Mouse (Mus musculus) adrenal gland, adult 8-10 months (tissue): ENCODE data around the gene Gpr183. TPM values are rescaled to one million over a fixed set of nuclear protein-coding genes. Genes with fewer than 3 reads are reported as not detected.

Experiments
- DNase-seq: peaks from one replicate; pipeline ENCODE4 v3.0.0; 2022
- total RNA-seq, 4 experiments: library from RNA; stranded (reverse); gene quantifications; 2 replicates each; pipeline ENCODE4 v1.2.4; 2022

Gene Gpr183
- total RNA-seq, 4 experiments from 2014 or later, result 0.80 to 2.2 (median 1.4) TPM

DNA sequence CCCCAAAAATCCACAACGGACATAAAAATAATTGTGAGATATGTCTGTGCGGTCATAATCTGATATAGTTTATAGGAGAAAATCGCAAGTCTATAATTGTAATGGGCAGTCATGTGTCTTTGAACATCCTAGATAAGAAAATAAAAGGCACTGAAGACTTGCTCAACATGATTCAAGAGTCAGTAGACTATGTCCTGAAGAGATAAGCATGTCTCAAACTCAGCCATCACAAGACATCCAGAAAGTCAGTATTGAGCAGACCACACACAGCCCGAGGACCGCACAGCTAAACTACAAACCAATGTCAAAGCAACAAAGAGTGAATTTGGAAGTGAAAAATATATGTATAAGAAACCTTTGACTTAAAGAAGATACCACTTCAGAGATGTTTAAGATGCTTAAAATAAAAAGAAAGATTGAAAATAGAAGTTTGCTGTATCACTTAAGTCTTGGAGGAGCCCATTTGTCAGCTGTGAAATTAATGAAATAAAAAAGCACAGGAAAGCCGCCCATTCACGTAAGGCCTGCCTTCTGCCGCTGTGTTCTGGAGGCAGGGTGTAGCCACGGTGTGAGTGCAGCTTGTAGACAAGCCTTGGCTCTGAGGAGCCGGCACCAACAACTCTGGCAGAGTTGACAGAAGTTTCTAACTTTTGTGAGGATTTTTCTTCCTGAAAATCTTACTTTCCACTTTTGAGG is 7.7 kb downstream of the Gpr183 start:
- DNase-seq, result no peak

DNA sequence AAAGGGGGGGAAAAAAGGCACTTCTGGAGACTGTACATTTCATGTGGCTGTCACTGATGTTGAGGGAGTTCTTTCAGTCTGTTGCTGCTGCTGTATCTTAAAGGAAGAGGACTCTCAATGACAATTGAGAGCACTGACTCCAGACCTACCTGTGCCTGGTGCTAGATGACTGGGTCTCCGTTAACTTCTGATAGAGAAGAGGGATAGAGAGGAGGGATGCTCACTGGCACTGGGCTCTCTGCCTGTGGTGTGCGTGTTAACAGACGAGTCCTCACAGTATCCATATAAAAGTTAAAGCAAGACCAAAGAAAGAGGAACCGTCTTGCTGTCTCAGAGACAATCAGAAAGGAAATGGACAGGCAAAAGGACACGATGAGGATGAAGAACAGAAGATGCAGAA is 8.7 kb downstream of the Gpr183 start:
- DNase-seq, result no peak

DNA sequence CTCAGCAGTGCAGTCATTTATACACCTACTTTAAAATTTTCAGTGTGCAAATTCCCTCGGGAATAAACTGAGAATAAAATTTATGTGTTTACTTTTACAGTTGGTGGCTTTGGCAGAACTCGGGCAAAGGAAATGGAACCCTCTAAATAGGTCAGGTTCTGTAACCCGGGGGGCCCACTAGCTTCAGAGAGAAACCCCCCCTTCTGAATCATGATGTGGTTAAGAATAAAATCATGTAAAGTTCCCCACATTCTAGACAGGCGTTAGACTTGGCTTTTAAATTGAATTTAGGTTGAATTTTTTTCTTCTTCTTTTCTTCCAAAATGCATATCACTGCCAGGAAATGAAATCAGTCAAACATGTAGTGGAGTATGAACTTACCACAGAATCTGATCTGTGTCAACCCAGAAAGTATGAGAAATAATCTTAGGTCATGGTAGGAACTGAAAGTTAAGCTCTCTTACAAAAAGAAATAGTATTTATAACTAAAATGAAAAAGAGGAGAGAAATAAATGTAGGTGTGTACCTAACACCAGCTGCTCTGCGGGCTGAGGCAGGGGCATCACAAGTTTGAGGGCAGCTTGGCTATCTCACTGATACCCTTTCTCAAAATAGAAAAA is 9.7 kb downstream of the Gpr183 start:
- no peak for DNase-seq

DNA sequence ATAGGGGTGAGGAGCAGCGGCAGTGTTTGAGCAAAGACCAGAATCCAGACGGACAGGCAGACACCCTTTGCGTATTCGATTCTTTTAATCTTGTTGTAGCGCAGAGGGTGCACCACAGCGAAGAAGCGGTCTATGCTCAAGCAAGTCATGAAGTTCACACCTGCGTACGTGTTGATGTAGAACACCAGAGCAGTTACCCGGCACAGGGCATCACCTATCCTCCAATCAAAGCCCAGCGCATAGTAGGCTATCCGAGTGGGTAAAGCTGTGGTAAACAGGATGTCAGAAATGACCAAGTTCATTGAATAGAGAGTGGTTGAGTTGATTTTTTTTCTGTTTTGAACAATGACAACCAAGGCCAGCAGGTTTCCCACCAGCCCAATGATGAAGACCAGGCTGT is 10.4 kb downstream of the Gpr183 start:
- no peak for DNase-seq

DNA sequence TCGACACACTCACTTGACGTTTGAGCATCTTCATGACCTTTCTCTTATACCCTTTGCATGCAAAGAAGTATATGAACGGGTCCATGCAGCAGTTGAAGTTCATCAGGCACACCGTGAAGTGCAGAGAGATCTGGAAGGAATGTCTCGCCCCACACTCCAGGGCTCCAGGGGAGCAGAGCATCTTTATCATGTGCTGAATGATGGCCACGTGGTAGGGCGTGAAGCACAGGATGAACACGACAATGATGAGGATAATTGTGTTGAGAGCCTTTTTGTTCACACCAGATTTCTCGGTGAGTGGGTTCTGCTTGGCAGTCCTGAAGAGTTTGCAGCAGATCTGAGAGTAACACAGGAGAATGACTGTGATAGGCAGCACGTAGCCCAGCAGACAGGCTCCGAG is 10.9 kb downstream of the Gpr183 start:
- DNase-seq, result no peak

DNA sequence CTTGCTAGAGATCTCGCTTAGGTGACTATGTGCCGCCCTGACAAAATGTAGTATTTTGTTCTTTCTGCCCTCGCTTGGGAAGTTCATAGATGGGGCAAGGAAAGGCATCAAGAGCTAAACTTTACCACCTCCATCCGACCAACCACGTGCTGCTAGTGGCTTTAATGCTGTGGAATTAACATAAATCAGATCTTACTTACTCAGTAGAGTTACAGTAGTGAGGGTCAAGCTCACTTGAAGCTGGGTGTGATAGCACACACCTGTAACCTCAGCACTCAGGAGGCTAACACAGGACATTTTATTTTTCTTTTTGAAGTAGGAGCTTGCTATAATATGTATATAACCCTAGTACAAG is 13.0 kb downstream of the Gpr183 start:
- DNase-seq, result no peak

DNA sequence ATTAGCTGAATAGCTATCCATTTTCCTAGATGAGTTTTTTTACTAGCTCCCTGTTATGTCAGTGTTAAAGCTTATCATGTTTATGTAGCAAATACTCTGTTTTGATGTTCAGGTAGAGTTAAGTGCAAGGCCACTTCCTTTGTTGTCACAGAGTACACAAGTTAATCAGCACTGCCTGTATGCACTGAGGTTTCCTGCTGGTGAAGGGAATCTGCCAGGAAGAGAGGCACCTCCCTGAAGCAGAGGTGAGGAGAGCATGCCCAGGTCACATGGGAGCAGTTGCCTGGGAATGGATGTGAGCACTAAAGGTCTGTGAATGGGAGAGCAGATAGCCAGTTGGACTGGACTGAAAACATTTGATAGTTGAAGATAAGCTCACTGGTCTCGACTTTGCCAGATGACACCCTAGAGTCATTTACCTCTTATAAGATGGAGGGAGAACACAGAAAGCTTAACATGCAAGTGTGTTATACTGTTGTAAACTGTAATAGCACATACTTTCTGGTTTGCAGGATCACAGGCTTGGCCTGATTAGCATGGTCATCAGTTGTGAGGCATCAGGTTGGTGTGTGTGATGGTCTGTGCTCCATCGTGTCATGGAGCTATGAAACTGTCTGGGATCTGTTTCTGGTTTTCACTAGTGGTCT is 13.5 kb downstream of the Gpr183 start:
- no peak for DNase-seq

DNA sequence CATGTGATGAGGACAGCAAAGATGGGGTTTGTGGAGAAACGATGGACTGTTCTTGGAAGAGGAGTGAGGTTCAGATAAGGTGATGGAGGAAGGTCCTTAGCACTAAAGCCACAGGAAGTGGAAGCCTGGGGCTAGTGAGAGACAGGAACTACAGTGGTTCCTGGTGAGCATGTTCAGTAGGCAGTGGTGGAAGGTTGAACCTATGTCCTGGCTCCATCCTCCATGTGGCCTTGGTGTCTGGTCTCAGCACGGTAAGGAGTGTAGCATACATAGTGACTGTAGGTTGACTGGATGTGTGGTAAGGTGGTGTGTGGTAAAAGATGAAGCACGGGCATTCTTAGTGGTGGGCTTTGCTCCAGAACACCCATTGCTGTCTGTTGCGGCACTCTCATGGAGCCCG is 15.1 kb downstream of the Gpr183 start:
- no peak for DNase-seq

DNA sequence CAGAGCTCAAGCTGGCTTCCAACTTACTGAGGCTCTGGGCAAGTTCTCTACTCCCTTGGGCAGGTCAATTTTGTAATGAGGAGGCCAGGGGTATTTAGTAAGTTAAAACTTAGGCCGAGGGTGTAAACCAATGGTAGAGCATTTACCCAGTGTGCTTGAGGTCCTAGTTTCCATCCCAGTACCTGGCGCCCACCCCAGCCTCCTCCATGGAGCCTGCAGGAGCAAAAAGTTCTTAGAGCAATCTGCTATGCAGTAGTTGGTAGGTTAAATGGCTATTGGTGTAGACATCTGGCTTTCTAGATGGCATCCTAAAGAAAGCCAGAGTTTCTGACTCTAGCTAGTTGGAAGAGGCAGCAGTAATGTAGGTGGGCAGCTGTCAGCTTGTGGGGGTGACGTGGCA is 15.6 kb downstream of the Gpr183 start:
- DNase-seq, result no peak

DNA sequence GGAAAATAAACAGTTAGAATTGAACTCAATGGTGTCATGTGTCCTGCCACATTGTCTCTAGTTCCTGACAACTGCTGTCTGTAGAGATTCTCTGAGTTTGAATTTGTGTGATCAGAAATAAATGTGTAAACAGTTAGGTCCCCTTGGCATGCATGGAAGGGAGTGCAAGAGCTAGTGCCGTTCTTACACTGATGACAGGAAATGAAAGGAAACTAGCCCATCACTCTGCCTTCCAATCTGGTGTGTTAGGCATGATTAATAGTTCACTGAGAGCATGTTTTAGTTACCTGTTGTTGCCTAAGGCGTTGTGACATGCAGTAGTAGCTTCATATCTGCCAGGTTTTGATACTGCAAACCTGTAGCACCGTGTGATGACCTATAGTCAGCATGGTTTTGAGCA is 17.0 kb downstream of the Gpr183 start:
- no peak for DNase-seq

DNA sequence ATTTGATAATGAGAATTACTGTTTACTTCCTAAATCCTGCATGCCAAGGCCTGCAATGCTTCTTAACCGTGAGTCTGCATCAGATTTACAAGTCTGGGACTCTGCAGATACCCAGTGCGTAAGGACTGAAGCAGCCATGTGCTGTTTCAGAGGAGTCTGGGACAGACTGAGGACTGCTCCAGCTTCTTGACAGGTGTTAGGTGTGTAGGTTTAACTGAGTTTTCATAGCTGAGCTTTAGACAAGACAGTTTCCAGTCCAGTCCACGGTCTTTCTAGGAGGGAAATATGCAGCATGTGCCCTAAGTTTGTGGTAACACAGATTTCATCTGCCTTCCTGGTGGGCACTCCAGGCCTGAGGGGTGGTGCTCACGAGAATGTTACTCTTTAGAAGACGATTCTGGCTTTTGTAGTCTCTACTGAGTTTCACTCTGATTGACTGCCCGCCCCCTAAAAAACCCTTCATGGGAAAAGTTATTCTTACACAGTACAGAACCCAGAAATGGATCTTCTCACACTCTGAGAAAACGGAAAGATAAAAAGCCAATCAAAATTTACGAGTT is 17.7 kb downstream of the Gpr183 start:
- no peak for DNase-seq

DNA sequence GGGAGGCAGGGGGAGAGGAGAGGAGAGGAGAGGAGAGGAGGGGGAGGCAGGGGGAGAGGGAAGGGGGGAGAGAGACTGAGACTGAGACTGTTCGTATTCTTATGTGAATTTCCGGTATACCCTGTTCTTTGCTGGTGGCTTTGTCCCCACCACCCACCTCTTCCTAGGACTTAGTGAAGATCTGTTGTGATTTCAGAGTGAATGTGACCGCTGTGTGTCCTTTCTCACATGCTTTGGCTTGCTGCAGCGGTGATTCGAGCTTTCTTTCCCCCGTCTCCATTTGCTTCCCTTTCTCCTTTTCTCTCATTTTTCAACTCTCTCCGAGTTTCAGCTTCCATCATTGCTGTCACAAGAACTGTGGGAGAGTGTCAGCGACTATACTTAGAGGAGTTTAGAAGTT is 18.3 kb downstream of the Gpr183 start:
- no peak for DNase-seq

DNA sequence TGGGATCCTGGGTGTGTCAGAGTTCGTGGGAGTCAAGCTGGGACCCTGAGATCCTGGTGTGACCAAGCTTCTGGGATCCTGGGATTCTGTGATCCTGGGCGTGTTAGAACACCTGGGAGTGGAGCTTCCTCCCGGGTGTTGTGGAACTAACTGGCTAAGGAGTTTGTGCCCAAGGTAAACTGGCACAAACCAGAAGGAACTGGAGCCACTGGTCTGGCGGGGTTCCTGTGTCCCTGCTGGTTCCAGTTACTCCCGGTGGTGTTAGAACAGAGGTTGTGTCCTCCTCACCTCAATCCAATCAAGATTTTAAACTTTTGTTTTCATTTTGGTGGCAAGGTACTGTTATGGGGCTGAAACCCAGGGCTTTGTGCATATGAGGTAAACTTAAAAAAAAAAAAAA is 18.9 kb downstream of the Gpr183 start:
- no peak for DNase-seq

DNA sequence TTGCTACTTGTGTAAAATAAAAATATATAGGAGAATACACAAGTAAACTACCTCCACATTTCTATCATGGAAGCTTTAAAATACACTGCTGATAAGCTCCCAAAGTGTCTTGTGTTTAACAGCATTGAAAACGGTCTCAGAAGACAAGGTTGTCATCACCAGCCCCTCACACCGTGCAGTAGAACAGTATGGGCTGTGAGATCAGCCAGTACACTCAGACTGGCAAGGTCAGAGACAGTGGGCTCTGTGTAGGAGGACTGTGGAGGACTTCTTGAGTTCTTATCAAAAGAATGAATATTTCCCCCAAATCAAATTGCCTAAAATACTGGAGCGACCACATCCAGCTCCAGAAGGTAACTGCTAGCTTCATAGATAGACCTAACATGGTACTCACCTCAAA is 25.4 kb downstream of the Gpr183 start:
- no peak for DNase-seq

DNA sequence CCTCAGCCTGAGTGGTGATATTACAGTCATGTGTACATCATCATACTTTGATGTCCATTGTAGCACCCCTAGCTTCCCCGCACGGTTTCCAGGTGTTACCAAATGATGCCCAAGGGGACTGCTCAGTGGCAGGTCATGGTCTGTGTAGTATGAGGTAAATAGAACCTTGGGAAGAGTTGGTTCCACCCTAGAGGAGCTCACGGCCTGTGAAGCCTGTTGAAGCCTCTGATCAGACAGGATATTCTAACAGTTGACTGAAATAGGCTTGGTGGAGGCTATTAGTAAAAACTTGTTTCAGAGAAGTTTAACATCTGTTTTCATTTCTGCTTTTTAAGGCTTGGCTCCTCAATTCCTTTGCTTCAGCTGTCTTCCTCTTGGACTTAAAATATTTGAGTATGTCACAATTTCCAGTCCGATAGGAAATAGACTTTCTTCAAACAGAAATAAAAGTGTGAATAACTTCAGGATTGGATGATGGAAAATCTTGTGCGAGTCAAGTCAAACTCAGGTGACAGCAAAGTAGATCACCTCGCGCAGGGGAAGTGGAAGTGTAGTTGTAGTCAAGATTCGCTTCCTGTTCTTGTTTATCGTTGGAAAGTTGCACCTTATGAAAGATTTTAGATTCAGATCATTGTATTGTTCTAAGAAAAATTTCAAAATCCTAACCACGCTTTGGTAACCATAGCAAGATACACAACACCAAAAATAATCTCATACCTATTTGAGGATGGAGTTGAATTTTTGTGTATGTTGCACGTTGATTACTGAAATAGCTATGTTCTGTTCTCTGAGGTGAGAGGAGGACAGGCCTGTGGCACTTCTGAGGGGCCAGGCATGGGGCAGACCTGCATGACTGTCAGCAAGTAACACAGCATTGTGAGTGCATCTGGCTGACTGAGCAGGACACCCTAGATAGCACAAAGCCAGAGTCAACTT is 26.5 kb downstream of the Gpr183 start:
- no peak for DNase-seq

DNA sequence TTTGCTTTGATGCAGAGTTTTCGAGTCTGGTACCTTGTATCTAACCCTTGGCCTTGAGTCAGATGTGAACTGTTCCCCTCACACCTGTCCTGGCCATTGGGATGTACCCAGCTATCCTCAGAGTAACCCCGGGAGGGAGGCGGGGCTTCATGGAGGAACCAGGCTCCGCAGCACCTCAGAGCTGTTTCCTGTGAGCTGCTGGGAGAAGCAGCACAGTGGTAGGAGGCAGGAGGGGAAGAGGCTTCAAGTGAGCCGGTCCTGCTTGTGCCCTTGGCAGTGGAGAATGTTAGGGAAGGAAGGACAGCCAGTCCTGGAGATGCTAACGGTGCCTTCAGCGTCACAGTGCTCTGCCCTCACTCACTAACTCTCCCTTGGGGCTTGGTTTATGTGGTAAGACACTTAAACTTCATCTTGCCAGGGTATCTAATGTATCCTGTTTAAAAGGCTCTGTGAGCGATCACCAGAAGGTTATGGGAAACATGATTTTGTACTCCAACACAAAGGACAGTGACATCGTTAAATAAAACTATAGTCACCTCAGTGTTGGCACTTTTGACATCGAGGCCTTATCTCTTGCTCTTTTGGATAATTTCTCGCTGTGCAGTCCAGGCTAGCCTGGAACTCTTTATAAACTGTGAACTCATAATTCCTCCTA is 27.3 kb downstream of the Gpr183 start:
- DNase-seq, result no peak

DNA sequence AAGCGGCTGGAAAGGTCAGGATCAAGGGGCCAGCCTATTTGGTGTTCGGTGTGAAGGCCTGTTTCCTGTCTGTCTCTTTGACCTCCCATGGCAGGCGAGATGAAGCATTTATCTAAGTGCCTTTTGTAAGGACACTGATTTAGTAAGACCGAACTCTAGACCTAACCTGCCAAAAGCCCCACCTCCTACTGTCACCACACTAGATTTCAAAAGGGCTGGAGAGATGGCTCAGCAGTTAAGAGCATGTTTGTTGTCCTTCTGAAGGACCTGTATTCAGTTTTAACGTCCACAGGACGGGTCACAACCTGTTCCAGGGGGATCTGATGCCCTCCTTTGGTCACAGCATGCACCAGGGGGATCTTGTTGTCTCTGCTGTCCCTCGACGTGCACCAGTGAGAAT is 28.1 kb downstream of the Gpr183 start:
- DNase-seq, result no peak

DNA sequence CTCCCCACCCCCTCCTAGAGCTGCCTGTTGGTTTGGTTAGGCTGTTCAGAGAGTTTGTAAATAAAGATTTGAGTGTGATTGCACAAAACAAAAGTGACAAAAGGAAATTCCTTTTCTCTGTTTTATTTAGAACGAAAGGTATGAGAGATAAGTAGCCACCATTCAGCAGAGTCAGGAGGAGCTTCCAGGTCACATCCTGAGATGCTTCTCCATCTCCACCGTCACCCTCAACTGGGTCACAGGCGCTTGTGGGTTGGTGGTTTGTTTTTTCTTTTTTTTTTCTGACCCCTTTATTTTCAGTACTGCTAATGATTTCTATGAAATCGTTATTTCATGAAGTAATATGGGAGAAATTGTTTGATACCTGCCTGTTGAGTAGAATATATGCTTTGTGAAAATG is 28.6 kb downstream of the Gpr183 start:
- no peak for DNase-seq

DNA sequence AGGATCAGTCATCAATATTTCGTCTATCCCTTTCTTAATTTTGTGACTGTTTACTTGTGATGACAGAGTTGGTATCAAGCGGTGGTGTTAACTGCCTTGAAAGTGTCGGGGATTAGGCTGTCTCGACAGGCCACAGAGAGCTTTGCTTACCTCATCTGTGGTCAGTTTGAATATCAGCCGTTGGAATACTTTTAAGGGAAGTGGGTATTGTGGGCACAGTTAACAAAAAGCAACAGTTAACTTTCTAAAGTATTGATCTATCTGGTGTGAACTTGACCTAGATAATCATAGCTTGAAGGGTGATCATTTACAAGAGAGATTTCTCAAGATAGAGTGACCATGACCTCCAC is 30.4 kb downstream of the Gpr183 start:
- no peak for DNase-seq

DNA sequence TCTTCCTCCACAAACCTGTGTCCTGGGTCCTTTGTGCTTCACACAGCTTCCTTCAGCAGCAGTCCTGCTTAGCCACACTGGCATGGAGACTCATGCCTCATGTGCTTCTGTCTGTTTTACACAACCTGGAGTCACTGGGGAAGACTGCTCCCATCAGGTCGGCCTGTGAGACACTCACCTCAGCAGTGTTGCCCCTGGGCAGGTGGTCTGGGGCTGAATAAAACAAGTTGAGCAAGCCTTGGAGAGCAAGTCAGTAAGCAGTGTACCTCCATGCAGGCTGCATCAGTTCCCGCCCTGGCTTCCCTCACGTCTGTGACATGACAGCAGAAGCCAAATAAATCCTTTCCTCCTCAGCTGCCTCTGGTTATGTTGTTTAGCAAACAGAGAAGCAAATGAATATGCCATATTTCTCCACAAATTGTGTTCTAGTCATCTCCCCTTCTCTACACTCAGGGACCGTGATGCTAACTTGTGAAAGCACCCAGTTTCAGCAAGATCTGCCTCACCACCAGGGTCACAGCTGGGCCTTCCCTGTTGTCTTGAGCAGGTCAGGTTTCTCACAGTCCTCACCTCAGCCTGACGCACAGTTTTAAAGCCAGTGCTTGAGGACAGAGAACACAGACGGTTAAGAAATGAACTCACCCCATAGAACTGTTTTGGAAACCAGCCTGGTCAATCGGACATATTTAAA is 30.9 kb downstream of the Gpr183 start:
- DNase-seq, result no peak

DNA sequence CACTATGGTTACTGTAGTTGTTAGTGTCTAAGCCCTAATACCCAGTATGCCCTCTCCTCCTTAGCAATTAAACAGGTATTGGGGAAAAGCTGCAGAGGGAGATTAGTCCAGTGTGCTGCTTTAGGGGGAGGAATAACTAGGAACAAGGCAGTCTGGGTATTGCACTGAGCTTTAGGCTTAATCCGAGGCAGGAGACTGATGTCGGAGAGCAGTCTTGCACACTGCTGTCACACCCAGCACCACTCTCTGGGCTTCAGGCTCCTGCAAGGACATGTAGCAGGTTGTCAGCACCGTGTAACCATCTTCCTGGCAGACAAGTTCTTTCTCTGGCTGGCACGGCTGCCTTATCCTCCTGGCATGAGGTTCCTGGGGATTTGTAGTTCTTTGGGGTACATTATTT is 32.8 kb downstream of the Gpr183 start:
- no peak for DNase-seq

DNA sequence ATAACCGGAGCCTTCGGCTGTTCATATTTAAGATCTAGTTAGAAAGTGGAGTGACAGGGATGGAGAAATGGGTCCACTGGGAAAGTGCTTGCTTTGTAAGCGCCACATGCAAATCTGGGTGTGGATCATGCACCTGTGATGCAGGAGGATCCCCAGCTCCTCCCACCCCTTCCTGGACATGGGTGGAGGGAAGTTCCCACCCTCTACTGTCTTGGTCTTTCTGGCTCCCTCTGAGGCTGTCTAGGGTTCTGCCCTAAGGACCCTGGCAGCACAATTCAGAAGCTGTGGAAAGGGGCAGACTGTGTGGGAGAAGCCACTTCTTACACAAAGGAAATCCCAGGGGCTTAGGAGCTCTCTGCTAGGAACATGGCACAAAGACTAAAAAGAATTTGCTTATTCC is 33.4 kb downstream of the Gpr183 start:
- no peak for DNase-seq
